Mouse (Mus musculus) hematopoietic stem cell, adult 5-6 weeks (primary cell): ENCODE data around the gene Hif1an. TPM values are rescaled to one million over a fixed set of nuclear protein-coding genes. Genes with fewer than 3 reads are reported as not detected.

ENCODE experiments used
- ATAC-seq, 2 experiments: fragments of 125-278 bp in 1 of 2; replicated peaks in 1 of 2; 2 replicates each; pipeline ENCODE4 v1.8.0; 2016 to 2017; ENCODE audit warnings: inconsistent platforms in 2 of 2, mild to moderate bottlenecking in 2 of 2, moderate number of reproducible peaks in 2 of 2, low read depth in 1 of 2, moderate TSS enrichment in 1 of 2; ENCODE audit not compliant: low FRiP score in 2 of 2, poor library complexity in 2 of 2, severe bottlenecking in 2 of 2, insufficient read depth in 1 of 2, low TSS enrichment in 1 of 2
- total RNA-seq: library from RNA; stranded (forward); fragments of 172-1452, 232-1000 nt; gene quantifications from 2 replicates; pipeline ENCODE4 v1.2.3, GENCODE M21; 2017

Hif1an gene
- total RNA-seq, 1 experiment from 2014 or later = 17.6 TPM

GRCm38 (mm10) chr19:44553286-44553685 is 9.4 kb upstream of the Hif1an start:
- no peak for ATAC-seq

- ATAC-seq = peak in 1 of 2 experiments; percentile 25; a peak in 1 of 4 replicates
These were observed 8.2 kb upstream of the Hif1an start for GRCm38 (mm10) chr19:44554490-44554860.

GRCm38 (mm10) chr19:44554861-44555590 is 7.6 kb upstream of the Hif1an start, which contains the start of gene Ndufb8:
Ndufb8 (minus strand) TSS chr19:44555440.
- peak; percentile 95 to 96 for ATAC-seq

GRCm38 (mm10) chr19:44564006-44564405 is 1.4 kb downstream of the Hif1an start:
- no peak for ATAC-seq

- no peak for ATAC-seq
These were observed 5.1 kb downstream of the Hif1an start for GRCm38 (mm10) chr19:44567763-44568162.

- ATAC-seq = no peak
These were observed 13.6 kb downstream of the Hif1an start for GRCm38 (mm10) chr19:44576275-44576674.

GRCm38 (mm10) chr19:44578038-44578437 is 15.4 kb downstream of the Hif1an start:
- ATAC-seq = peak; percentile 30 to 54; a peak in 3 of 4 replicates

GRCm38 (mm10) chr19:44582103-44582502 is 19.5 kb downstream of the Hif1an start:
- no peak for ATAC-seq

- ATAC-seq = peak; percentile 92 to 97
These were observed 20.1 kb downstream of the Hif1an start for GRCm38 (mm10) chr19:44582638-44583309.

- ATAC-seq = no peak
These were observed 25.4 kb downstream of the Hif1an start for GRCm38 (mm10) chr19:44588036-44588435.

- no peak for ATAC-seq
These were observed 27.1 kb downstream of the Hif1an start for GRCm38 (mm10) chr19:44589591-44590223.

- ATAC-seq = peak in 1 of 2 experiments; percentile 56; a peak in 3 of 4 replicates
These were observed 28.3 kb downstream of the Hif1an start for GRCm38 (mm10) chr19:44590992-44591391.

GRCm38 (mm10) chr19:44591638-44592037 is 29.0 kb downstream of the Hif1an start:
- ATAC-seq = no peak

- ATAC-seq = no peak
These were observed 31.5 kb downstream of the Hif1an start for GRCm38 (mm10) chr19:44594180-44594579.

GRCm38 (mm10) chr19:44618166-44618565 is 55.5 kb downstream of the Hif1an start:
- ATAC-seq = no peak
